Mouse (Mus musculus): ENCODE data around the gene Gnai1.

DNA sequence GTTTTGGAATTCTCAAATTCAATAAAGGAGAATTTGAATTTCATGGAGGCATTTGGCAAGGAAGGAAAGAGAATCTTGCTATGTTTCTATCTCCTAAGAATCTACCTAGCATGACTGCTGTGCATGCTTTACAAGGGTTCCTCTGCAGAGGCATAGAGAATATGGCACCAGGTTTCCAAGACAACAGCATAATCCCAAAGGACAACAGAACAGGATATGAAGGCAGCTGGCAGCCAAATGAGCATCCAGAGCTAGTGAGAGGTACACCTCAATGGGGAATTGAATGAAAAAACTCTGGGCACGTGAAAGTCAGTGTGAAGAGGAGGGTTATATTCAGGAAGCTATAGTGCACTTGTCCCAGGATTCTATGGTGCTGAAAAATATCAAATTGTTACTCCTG is 130.8 kb downstream of the Gnai1 start:
- no peak for TF ChIP-seq POLR2A (IDR thresholded peaks at IDR 0.05; ENCODE audit: borderline replicate concordance, low read depth, low read length)
- no peak for TF ChIP-seq CTCF (IDR thresholded peaks at IDR 0.05; ENCODE audit: low read depth, low read length)
